Mouse (Mus musculus): ENCODE data around the gene Dlg1.

The Dlg1 gene

DNA sequence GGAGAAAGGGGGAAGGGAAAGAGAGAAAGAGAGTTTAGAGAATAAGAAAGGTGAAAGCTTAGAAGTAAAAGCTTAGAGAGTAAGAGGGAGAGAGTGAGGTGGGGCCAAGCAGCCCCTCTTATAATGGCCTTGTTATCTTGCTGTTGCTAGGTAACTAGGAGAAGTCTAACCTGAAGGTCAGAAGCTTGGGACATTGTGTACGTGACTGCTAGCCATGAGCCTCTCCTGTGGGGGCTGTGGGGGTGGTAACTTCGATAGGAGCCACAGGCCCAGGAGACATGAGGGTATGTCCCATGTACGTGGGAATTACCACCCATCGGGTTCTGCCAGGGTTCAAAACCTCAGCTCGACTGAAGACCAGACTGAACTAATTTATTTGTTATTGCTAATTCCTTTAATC lies 77.5 kb downstream of the Dlg1 start:
- no peak for DNase-seq

DNA sequence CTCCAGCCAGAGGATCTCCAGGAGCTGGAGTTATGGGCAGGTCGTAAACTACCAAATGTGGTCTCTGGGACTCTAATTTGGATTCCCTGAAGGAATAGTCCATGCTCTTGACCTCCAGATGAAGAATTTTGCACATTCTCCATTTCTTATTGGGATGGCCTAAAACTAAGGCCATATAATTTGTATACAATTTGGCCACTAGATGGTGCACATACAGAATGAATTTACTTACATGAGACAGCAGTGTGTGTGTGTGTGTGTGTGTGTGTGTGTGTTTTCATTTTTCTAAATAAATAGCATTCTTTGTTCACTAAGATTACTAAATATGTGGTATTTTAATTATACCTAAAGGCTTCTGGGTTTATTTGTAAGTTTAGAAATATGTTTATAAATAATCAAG lies 87.3 kb downstream of the Dlg1 start:
- DNase-seq = peak; percentile 72

DNA sequence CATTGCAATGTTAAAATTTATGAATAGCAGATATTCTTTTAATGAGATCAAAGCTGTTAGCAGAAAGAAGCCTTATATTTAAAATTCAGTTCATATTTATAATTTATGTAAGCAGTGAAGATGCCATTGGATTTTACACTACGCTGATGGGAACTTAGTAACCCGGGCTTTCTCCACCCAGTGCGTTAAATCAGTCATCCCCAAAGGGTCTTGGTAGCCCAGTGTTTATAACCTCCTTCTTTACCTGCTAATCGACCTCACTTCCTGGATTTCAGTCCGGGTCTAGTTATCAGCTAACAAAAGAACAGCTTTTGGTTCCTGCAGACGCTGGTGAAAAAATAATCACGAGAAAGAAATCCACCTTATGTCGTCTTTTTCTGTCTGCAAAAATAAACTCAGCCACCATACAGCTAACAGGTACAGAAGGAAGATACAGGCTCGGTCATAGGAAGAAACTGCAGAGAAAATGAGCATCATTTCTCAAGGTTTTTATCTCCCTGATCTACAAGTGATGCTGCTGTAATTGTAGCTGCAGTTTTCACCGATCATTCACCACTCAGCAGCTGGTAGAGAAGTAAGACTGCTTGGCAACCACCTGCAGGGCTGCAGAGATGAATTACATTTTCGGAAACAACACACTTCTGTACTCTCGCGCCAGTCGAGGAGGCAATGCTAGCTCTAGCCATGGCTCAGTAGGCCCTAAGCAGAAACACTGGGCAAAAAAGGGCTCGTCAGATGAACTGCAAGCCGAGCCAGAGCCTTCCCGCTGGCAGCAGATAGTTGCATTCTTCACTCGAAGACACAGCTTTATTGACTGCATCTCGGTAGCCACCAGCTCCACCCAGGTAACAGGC lies 91.2 kb downstream of the Dlg1 start:
- DNase-seq = peak; percentile 34

DNA sequence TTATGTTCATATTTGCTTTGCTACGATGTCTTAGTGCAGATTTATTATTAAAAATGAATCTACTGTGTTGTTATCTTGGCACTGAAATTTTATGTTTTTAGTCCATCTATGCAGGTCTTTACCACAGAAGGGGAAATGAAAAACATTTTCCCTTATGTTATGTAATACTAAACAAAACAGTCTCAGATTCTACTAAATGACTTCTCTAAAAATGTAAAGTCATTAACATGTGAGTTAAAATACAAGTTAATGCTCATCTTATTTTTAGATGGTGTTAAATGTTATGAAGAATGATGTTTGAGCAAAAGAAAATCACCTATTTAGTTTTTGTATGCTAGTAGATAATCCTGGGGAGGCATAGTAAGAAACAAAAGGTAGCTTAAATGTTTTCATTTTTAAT lies 91.8 kb downstream of the Dlg1 start:
- DNase-seq = no peak

DNA sequence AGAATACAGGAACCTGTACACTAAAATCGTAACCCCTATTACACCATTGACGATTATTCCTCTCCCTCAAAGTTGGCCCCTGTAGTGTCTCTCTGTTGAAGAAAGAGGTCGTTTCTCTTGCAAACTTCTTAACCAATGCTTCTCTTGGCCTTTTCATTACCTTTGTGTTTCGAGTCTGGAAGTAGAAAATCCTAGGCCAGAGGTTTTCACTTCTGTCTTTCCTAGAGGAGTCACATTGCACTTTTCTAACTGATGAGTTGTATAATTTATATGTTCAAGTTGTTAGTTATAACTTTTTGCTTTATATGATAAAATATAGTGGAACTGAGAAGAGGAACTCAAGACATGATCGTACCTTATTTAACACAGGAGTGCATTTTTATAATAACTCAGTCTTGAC lies 93.2 kb downstream of the Dlg1 start:
- no peak for DNase-seq

DNA sequence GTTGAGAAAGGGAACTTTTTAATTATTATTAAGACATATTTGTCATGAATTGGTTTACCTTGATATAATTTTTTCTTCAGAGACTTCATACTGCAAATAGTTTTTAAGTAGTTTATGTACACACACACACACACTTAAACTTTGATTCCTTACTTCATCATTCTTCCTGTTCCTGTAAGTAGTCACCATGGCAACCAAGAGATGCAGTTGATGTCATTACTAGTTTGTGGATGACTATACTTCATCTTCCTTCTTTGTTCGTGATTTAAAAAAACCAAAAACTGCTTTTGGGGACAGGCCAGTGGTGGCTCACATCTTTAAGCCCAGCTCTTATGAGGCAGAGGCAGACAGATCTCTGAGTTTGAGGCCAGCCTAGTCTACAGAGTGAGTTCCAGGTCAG lies 94.4 kb downstream of the Dlg1 start:
- DNase-seq = no peak

DNA sequence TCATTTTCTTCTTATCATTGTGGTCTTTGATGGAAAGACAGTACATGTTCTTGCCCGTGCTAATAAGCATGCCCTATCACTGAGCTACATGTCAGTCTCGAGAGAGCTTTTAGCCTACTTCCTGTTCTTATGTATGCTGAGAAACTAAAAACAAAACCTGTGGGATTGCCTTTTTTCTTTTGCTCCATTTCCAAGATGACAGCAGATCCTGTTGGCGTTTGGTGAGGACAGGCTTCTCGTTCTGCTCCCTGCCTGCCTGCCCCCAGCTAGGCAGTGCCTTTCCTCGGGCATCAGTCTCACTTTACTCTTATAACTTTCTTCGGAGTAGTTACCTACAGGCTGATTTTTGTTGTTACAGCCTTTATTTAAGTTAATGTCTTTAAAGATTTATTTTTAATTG lies 96.2 kb downstream of the Dlg1 start:
- no peak for DNase-seq

DNA sequence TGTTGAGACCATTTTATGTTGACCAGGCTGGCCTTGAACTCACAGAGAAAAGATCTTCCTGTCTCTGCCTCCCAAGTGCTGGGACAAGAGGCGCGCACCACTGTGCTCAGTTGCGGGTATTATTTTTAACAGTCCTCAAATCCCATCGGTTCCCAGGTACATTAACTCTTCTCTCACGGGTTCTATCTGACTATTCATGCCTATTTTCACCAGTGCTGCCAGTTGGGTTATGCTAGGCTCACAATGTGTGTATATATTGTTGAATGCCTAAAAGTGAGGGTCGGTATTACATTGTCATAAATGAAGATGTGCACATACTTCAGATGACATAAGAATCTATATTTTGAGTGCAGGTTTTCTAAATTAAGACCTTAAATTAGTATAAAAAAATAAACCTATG lies 103.1 kb downstream of the Dlg1 start:
- DNase-seq = no peak

DNA sequence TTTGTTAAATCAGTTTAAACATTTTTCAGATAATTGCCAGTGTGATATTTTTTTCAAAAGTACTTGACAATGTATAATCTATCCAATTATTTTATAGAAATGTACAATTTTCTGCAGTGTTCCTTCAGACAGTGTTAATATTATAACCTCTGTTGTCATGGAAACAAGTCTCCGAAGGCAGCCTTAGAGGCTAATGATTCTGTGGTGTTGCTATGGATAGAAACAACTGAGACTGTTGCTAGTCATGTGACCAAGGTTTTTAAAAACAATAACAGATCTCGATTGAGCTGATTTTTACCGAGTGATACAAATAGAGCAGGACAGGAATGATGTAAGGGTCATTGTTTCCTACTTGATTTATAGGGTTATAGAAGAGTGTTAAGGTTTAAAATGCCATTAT lies 103.5 kb downstream of the Dlg1 start:
- peak; percentile 48 for DNase-seq

DNA sequence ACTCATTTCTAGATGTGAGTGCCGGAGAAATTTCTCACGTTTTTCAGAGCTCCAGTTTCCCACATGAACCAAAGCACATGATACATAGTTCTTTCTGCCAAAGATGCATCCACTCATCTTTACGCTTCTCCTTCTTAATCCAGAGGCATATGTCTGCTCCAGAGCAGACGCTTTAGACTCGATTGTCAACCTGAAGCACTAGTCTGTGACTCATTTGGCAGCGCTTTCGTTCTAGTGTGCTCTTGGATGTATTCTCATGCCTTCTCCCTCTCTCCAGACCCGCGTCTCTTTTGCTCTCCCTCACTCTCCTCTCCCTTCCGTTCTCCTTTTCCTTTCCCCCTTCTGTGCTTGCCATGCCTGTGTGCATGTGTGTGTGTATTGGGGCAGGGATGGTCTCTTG lies 112.7 kb downstream of the Dlg1 start:
- no peak for DNase-seq

DNA sequence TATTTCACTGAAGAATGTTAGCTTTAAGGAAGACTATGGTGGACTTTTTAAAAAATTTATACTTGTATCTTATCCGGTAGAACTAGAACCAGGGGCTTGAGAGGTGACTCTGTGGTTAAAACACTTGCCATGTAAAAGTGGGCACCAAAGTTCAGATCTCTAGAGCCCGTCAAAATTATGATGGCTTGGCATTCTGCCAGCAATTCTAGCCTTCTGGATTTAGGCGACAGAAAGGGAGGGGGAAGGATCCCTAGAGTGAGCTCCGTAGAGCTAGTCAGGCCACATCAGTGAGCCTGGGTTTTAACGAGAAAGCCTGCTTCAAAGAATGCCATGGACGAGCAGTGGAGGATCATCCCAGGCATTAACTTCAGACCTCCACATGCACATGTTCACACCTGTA lies 117.8 kb downstream of the Dlg1 start:
- DNase-seq = peak; percentile 59

DNA sequence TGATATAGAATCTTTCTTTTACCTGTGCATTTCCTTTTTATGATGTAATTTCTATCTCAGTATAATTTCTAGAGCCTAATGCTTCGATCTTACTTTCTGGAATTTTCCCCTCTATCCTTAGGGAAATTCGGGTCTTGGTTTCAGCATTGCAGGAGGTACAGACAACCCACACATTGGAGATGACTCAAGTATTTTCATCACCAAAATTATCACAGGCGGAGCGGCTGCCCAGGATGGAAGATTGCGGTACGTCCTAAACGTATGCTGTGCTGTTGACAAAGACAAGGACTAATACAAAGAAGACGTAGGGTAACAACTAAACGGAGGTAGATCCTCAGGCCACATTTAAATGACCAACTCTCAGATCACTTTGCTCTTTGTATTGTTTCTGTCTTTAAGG lies 126.8 kb downstream of the Dlg1 start:
- DNase-seq = no peak

DNA sequence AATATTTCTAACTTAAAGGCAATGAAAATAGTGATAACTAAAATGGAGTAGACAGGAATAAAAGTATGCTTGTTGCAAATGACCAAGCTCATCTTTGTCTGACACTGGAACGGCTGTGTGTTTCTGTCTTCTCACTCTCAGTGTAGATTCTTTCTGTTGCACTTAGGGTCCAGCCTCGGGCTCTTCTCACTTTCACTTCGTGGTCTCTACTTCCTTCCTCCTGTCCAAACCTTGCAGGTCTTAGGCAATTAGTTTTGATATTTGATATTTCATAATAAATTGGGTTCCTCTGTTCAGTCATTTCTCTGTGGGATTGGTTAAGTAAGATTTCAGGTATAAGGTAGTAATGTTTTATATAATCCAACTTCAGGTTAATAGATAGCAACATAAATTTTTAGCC lies 140.4 kb downstream of the Dlg1 start:
- no peak for DNase-seq

DNA sequence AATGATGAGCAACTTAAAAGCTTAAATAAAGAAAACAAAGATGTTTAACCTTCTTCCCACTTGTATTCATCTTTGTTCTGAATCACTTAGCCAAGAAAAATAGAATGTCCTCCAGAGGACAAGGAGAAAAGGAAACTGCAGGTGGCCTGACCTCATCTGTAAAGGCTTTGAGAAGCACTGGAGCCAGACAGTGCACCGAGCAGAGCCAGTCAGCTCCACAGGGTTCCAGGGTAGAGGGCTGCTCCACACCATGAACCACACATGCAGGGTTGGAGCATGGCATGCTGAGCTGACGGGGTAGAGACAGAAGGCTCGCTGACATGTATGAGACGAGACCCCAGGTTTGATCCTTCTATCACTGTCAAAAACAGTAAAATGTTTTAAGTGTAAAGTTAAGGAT lies 162.8 kb downstream of the Dlg1 start:
- DNase-seq = peak; percentile 69

DNA sequence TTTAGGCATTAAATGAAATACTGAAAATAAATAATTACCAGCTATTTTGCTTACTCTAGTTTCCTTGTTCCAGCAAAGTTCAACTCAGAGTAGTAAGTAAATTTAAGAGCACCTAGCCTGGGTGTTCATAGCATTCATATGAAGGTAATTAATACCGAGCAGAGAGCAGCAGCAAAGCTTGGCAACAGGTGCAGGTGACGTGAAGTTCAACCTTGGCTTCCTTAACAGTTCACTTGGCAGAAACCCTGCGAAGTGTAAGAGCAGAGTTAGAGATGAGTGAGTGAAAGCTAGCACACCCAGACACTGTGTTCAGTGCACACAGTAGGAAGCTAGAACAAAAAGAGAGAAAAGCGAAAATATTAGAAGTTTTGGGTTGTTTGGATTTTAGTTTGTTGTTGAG lies 167.5 kb downstream of the Dlg1 start:
- DNase-seq = no peak

DNA sequence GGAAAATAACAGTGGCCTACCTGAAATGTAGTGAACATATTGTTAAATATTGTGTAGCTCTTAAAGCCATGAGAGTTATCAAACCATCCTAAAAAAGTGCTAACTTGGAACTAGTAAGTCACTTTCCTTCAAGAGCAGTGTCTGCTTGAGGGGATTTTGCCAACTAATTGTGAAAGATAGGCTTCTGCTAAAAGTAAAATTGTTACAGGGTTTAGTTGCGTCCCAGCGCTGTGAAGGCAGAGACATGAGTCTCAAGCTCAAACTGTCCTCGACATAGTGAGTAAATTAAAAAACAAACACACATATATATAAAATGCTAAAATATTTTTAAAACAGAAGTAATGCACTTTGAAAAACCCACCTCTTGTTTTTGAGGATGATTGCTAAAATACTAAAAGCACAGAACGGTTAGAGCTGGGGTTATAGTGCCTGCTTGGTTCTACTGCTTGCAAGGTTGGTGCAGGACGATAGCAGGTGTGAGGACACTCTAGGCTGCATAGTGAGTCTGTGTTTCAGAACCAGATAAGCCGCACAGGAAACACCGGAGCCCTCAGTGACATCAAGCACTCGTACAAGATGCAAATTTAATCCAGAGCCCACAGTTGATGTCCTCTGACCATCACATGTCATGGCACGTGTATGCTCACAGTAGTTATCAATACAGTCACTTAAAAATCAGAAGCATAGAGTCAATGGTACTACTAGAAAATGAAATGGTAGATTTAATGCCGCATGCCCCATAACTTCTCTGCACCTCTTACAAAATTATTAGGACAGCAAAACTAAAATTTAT lies 169.6 kb downstream of the Dlg1 start:
- no peak for DNase-seq

DNA sequence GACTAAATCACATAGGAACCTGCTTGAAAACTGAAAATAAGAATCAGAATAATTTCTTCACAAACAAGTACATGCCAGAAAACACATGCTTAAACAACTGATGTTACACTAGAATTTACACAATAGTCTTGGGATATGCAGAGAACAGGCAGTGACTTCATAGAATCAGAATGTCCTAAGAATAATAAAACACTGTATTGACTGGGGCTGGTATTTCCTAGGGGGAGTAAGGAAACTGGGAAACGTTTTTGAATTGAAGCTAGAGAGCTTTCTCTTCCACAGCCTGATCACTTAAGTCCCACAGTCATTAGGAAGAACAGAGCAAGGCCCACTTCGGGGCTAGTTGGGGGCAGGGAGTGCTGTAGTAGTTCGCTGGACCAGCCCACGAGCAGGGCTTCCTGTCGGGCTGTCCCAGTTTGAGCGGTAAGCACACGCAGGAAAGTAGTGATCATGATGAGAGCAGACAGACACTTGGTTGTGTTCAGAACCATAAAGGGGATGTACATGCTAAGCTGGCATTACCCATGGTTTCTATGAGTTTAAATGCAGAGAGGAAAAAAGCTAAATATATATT lies 170.9 kb downstream of the Dlg1 start:
- DNase-seq = peak; percentile 77

DNA sequence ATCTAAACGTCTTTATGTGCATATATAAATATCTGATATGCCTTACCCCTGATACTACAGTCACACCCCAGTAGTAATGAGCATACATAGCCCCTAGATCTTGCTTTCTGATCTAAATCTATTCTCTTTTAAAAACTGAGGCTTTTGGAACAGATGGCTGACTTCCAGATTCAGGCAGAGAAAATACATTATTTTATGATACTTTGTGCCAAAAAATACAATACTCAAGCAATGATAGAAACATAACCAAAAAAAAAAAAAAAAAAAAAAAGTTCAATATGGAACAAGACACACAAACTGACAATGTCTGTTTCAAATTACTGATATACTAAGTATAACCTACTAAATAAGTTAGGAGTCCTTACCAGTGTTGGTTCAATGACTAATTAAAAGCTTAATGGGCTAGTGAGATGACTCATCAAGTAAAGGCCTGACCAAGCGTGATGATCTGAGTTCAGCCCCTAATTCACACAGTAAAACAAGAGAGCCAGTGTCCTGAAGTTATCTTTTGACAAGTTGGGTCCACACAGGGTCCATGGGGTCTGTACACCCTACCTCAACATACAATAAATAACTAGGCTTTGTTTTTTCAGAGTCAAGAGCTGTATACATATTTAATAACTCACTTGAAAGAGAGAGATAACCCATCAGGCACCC lies 171.5 kb downstream of the Dlg1 start:
- DNase-seq = peak; percentile 85

DNA sequence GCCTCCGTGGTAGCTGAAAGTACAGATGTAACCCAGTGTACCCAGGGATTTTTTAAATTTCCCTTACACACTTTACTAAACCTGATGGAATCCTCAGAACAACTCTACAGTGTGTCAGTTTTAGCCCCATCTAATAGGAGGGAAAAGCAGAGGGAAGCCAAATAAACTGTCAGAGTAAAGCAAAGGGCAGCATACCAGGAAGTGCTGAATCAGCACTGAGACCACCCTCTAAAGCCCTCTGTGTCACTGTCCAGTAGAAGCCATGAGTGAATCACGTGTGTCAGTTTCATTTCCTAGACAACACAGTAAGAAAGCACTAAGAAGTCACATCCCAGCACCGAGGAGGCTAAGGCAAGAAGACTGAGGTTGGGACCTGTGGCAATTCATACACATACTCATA lies 174.1 kb downstream of the Dlg1 start:
- no peak for DNase-seq

DNA sequence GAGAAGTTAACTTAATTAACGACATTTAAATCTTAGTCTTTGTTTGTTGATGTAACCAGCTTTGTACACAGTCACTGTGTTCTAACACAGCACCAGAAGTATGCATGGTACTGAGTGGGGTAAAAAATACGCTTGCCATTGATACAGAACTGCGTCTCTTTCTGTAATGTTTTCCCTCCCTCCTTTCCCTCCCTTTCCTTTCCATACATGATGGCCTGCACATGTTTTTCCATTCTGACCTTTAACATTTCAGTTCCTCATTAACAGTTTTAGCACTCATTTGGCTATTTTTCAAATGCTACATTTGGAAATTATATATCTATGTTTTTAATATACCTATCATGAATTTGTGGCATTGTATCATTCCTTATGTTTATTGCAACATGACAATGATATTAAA lies 181.0 kb downstream of the Dlg1 start:
- DNase-seq = no peak

DNA sequence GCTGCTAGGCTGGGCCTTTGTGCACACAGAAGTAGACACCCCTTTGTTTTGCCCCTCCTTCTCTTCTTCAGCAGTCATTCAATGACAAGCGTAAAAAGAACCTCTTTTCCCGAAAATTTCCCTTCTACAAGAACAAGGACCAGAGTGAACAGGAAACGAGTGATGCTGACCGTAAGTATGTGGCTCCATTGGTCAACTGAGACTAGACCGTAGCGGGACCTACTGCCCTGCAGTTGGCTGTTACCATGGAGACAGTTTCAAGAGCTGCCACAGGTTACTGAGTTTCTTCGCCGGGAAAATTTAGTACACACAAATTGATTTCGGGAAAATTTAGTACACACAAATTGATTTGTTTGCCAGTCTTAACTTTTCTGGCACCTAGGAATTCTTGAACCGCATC lies 183.5 kb downstream of the Dlg1 start:
- no peak for DNase-seq

DNA sequence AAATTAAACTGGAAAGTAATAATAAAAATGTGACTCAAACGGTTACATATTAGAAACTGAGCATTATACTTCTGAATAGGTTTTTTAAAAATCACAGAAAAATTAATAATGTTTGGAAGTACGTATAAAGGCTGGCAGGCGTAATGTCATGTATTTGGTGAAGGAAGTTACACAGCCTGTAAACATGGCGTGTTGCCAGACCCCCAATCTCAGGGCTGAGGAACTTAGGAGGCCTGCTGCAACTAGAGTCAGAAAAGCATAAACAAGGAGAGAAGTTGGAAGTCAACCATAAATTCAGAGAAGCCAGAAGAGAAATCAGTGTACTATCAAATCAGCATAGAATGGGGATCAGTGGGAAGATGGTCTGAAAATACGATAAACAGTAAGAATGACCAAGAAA lies 200.7 kb downstream of the Dlg1 start:
- no peak for DNase-seq

DNA sequence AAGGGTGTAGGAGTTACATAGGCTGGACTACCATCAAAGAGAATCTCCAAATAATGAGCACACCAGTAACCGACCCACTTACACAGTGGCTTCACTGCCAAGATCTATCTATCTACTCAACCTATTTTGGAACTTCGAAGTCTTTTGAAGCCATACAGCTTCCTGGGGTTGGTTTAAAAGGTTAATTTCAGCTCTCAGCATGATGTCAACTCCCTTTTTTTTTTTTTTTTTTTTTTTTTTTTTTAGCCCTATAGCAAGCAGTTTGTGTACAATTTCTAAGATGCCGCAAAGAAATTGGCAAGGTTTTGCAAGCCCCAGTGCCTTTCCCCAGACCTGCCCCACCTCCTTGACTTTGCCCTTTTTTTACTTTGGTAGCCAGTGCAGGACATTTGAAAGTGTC lies 202.0 kb downstream of the Dlg1 start:
- DNase-seq = no peak

DNA sequence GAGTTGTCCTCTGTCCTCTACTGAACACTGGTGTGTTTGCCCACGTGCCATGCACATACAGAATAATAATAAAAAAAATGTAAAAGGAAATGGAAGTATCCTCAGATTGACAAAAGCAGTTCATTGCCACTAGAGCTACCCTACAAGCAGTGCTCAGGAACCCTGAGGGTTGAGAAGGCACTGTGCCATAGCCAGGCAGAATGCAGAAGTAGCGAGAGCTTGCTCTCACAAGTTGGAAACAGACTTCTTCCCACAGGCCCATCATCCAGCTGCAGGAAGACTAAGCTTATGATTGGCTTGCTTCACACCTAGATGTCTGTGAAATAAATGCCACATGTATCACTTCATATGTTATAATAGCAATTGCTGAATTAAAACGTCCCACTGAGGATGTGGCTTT lies 203.7 kb downstream of the Dlg1 start:
- DNase-seq = no peak
